Mouse (Mus musculus) stomach, embryonic 16.5 days (tissue): ENCODE measurements around the gene Rac3. TPM values are rescaled to one million over a fixed set of nuclear protein-coding genes. Genes with fewer than 3 reads are reported as not detected.
"Not testable (repeated sequence)": the region's sequence is repeated elsewhere in the genome, so short reads cannot be mapped to it uniquely, and the experiment has no call there.

ENCODE experiments used
- ATAC-seq: fragments of 200-750 bp; cut with Nextera tagmentation; 2 replicates; pipeline ENCODE4 v1.8.0; 2017; ENCODE audit warnings: moderate number of reproducible peaks, moderate TSS enrichment; ENCODE audit not compliant: insufficient read depth, low FRiP score
- H3K27ac ChIP-seq: fragments of 300-500 bp; sonication (generic); 2 replicates; pipeline ENCODE4 v1.5.1; 2014; ENCODE audit warnings: low read length
- H3K27me3 ChIP-seq: fragments of 300-500 bp; sonication (generic); 2 replicates; pipeline ENCODE4 v1.6.1; 2014; ENCODE audit warnings: low read length, control low read depth, mixed read lengths; ENCODE audit not compliant: control insufficient read depth, insufficient read depth
- H3K36me3 ChIP-seq: fragments of 300-500 bp; sonication (generic); 2 replicates; pipeline ENCODE4 v1.6.1; 2014; ENCODE audit warnings: low read length; ENCODE audit not compliant: control insufficient read depth, insufficient read depth
- H3K4me1 ChIP-seq: fragments of 300-500 bp; sonication (generic); 2 replicates; pipeline ENCODE4 v1.6.1; 2014; ENCODE audit warnings: low read length, control low read depth, mixed read lengths; ENCODE audit not compliant: control insufficient read depth, insufficient read depth
- H3K4me2 ChIP-seq: fragments of 300-500 bp; sonication (generic); 2 replicates; pipeline ENCODE4 v1.6.1; 2014; ENCODE audit warnings: low read depth, low read length, mixed read lengths
- H3K4me3 ChIP-seq: fragments of 300-500 bp; sonication (generic); replicated peaks from 2 replicates; pipeline ENCODE4 v1.5.1; 2014; ENCODE audit warnings: mild to moderate bottlenecking, low read length
- H3K9ac ChIP-seq: fragments of 300-500 bp; sonication (generic); 2 replicates; pipeline ENCODE4 v1.6.1; 2014; ENCODE audit warnings: low read length
- H3K9me3 ChIP-seq: fragments of 300-500 bp; sonication (generic); replicated peaks from 2 replicates; pipeline ENCODE4 v1.6.1; 2016; ENCODE audit warnings: low read length, control low read depth; ENCODE audit not compliant: control insufficient read depth
- WGBS: fragments of 180-500 bp; shearing (Covaris S2); extraction: QIAGEN DNeasy Blood & Tissue Kit; methylation state at CpG from one replicate; pipeline ENCODE4 v1.1.7; 2014; 5-methylcytosine and 5-hydroxymethylcytosine counted together
- polyA plus RNA-seq: library from polyadenylated mRNA; unstranded; fragments of >200 nt; fragmentation: Nextera tagmentation; extraction: Ambion mirVana; gene quantifications from 2 replicates; pipeline ENCODE4 v1.2.1, GENCODE M21; 2015

The Rac3 gene
- polyA plus RNA-seq, result 34.6 and 35.3 TPM in 2 replicates

DNA sequence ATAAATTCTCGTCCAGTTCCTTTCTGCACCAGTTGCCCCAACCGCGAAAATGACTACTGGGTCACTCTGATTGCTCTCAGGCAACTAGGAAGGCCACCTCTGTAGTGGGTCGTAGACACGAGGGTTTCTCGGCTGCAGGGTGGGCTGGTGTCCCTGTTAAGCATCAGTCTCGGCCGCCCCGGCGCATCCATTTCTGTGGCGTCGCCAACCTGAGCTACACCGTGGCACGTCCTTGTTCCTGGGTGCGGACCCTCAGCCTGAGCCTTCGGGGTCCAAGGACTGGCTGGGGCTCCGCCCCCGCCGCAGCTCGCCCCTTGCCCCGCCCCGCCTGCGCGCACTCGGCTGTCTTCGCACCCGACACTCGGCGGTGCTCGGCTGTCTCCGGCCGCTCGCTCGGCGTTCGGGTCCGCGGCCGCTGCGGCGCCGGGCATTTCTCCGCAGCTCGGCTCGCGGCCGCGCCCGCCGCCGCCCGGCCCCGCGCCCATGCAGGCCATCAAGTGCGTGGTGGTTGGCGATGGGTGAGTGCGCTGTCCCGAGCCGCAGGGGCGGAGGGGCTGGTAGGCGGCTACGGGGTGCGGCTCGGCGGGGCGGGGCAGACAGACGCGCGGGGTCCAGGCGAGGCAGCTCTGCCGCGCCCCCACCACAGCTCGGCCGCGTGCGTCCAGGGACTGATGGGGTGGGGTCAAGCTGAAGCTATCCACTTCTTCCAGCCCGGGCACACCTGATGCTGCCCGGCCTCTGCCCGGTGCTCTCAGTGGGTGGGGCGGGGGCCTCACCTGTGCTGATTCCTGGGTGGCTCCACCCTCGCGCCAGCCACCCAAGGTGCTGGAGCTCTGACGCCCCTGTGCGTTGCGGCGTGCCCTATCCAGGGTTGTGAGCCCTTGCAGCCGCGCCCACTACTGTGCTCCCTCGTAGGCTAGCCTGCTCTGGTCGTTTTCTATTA, at the start of gene Rac3:
TSS of gene Rac3 (plus strand) at position 347 of the 943 bp plus-strand sequence.
- peak within 1 kb of the TSS; percentile 83 for H3K9ac ChIP-seq
- H3K9me3 ChIP-seq, result no peaks in the 10 kb centered on the region
- H3K4me3 ChIP-seq, result peak within 1 kb of the TSS; percentile 64
- H3K4me1 ChIP-seq, result peaks cover 14% of the 10 kb centered on the region
- H3K27me3 ChIP-seq, result no peaks in the 10 kb centered on the region
- ATAC-seq, result peak; percentile 76
- WGBS, result under 1% methylated on average over 90 of the region's 90 CpGs
- H3K36me3 ChIP-seq, result no peaks in the 10 kb centered on the region; the same call in none of the 2 replicates
- H3K27ac ChIP-seq, result peak within 1 kb of the TSS; percentile 67
- peak within 1 kb of the TSS; percentile 98 for H3K4me2 ChIP-seq

DNA sequence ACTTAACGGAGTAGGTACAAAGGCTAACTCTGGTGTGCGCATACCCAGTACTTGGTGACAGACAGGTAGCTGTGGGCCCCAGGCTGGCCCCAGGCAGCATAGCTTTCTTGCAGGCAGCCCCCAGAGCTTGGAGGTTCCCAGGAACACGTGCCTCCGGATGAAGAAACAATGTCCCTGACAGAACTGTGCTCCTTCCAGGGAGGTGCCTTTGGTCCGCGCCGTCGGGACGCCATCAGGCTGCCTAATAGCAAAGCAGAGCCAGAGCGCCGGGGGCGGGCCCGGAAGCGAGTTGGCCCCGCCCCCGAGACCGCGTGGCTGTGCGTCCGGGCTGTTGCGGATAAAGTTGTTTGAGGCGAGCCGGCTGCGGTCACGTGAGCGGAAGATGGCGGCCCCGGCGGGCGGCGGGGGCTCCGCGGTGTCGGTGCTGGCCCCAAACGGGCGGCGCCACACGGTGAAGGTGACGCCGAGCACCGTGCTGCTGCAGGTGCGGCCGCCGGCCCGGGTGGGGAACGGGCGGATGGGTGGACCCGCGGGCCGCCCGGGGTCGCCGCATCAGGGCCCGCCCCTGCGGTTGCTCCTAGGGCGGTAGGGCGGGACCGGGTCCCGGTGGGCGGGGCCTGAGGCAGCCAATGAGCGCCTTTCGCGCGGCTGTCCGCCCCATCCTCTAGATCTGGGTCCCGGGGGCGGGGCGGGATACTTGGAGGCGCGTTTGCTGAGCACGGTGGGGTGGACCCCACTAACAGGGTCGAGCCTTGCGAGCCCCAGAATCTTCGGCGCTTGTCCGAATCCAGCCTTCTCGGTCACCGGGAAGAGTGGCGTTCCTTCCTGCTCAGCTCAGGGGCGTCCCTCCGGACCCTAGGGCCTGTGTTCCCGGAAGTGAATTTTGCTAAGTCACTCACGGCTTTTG, 48.3 kb upstream of the Rac3 start, which contains the start of gene Aspscr1:
TSS of gene Aspscr1 (plus strand) at position 287 of the 907 bp plus-strand sequence.
- WGBS, result under 1% methylated on average over 80 of the region's 83 CpGs
- Histone ChIP-seq H3K9me3 (no peaks in the 10 kb centered on the region), H3K27ac (peak within 1 kb of the TSS; percentile 91), H3K27me3 (no peaks in the 10 kb centered on the region), H3K36me3 (no peaks in the 10 kb centered on the region), H3K9ac (peak within 1 kb of the TSS; percentile 87), H3K4me2 (peak within 1 kb of the TSS; percentile 99), H3K4me1 (peaks cover 7% of the 10 kb centered on the region), H3K4me3 (peak within 1 kb of the TSS; percentile 77)
- peak; percentile 97 for ATAC-seq

DNA sequence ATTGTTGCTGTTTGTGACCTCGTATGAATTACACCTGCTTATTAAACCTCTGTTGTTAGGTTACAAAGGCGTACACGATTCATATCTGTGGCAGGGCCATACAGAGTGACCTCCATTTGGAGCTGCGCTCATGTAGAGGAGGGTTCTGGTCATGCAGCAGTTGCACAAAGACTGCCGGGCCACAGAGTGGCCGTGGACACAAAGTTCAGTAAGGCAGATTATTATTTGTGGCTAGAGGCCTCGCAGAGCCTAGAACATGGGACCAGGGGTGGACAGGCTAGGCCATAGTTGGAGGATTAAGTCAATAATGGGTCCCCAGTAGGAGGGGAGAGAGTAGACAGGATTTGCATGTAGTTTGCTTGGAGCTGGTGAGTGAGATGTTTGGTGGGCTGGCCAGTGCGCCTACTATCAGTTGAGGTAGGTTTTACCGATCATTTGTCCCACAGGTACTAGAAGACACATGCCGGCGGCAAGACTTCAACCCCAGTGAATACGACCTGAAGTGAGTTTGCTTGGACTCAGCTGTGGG, 47.6 kb upstream of the Rac3 start:
- H3K27ac ChIP-seq, result peak overlapping the region; percentile 91
- peak overlapping the region; percentile 99 for H3K4me2 ChIP-seq
- peak overlapping the region; percentile 77 for H3K4me3 ChIP-seq
- no peaks in the 10 kb centered on the region for H3K9me3 ChIP-seq
- no peaks in the 10 kb centered on the region for H3K27me3 ChIP-seq
- peak overlapping the region; percentile 87 for H3K9ac ChIP-seq
- 34% methylated on average over 12 of the region's 12 CpGs for WGBS
- peaks cover 7% of the 10 kb centered on the region for H3K4me1 ChIP-seq
- no peaks in the 10 kb centered on the region for H3K36me3 ChIP-seq
- ATAC-seq, result 0 out of 2 replicates have a peak, but pooled peaks have one; percentile 1

DNA sequence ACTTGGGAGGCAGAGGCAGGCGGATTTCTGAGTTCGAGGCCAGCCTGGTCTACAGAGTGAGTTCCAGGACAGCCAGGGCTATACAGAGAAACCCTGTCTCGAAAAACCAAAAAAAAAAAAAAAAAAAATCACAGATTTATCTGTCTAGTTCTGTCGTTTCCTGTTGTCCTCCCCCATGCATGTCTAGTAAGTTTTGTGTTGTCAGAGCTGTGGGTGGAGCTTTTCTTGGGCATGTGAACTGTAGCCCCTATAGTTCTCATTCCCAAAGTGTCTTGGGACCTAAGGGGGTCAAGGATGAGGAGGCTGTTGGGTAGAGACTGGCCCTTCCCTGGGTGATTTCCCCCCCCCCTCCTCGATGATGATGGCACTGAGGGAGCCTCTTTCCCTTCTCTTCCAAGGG, 45.4 kb upstream of the Rac3 start:
- ATAC-seq, H3K27ac ChIP-seq, H3K4me2 ChIP-seq, H3K36me3 ChIP-seq, H3K27me3 ChIP-seq, H3K4me1 ChIP-seq, H3K9ac ChIP-seq, H3K9me3 ChIP-seq, H3K4me3 ChIP-seq: not testable (repeated sequence)
- 87% methylated on average over 3 of the region's 5 CpGs for WGBS

DNA sequence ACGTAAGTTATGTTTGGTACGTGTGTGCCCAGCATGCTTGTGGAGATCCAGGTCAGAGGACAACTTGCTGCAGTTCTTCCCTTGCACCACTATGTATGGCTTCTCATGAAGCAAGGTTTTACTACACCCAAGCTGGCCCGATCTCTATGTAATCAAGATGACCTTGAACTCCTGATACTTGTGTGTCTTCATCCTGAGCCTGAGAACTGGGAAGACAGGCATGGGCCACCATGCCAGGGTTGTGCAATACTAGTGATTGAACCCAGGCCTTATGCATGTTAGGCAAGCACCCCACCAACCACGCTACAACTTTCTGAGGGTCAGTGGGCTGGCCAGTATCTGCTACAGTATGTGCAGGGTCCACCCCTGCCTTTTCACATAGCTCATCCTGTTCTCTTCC, 44.3 kb upstream of the Rac3 start:
- WGBS, result 81% methylated on average over 4 of the region's 4 CpGs
- no peak for ATAC-seq

DNA sequence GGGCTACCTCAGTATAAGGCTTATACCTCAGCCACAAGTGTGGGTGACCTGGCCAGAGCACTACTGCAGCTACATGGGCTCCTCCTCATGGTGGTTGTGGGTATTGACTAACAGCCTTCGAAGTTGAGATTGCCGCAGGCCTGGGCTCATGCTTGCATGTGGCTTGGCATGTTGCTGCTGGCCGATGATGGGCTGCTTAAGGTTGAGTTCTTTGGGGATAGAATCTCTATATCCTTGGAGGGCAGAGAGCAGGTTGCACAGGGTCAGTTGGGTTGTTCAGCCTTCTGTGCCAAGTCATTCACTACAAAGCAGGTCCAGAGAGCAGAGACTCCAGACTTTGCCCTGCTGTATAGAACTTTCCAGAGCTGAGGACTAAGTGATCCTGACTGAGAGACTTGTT, 41.4 kb upstream of the Rac3 start:
- 0 out of 2 replicates have a peak, but pooled peaks have one; percentile 31 for ATAC-seq
- no peak overlapping the region for H3K4me3 ChIP-seq
- no peaks in the 10 kb centered on the region; the same call in 1 of the 2 replicates for H3K36me3 ChIP-seq
- 75% methylated on average over 3 of the region's 3 CpGs for WGBS
- no peaks in the 10 kb centered on the region for H3K4me1 ChIP-seq
- no peak overlapping the region for H3K9ac ChIP-seq
- H3K4me2 ChIP-seq, result no peak overlapping the region
- no peaks in the 10 kb centered on the region for H3K27me3 ChIP-seq
- H3K27ac ChIP-seq, result no peak overlapping the region
- H3K9me3 ChIP-seq, result no peaks in the 10 kb centered on the region

More for the DNA sequence above, 44.3 kb upstream of the Rac3 start:
- Histone ChIP-seq H3K4me1 (peaks cover 7% of the 10 kb centered on the region), H3K9ac (no peak overlapping the region), H3K27me3 (no peaks in the 10 kb centered on the region), H3K9me3 (no peaks in the 10 kb centered on the region), H3K36me3 (no peaks in the 10 kb centered on the region; the same call in 1 of the 2 replicates), H3K4me2 (no peak overlapping the region), H3K27ac (no peak overlapping the region), H3K4me3 (no peak overlapping the region)

DNA sequence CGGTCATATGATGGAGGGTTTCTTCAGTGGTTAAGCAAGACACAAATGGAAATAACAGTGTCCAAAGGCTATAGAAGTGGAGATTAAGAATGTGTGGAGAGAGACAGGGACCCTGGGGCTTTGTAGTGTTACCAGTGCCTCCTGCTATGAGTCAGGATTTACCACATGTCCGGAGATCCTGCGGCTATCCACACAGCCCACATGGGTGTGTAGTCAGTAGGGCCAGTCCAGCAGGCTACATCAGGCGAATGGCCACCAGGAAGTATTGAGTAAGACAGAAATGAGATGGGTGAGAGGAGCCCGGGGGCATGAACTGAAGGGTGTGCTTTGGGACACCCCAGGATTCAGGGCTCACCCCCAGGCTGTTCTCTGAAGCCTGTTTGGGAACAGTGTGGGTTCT, 38.6 kb upstream of the Rac3 start:
- no peaks in the 10 kb centered on the region; the same call in 1 of the 2 replicates for H3K36me3 ChIP-seq
- H3K9me3 ChIP-seq, result no peaks in the 10 kb centered on the region
- no peak overlapping the region for H3K4me2 ChIP-seq
- no peak overlapping the region for H3K27ac ChIP-seq
- no peak overlapping the region for H3K4me3 ChIP-seq
- peaks cover 14% of the 10 kb centered on the region for H3K4me1 ChIP-seq
- no peaks in the 10 kb centered on the region for H3K27me3 ChIP-seq
- no peak overlapping the region for H3K9ac ChIP-seq
- ATAC-seq, result no peak
- 93% methylated on average over 5 of the region's 5 CpGs for WGBS

DNA sequence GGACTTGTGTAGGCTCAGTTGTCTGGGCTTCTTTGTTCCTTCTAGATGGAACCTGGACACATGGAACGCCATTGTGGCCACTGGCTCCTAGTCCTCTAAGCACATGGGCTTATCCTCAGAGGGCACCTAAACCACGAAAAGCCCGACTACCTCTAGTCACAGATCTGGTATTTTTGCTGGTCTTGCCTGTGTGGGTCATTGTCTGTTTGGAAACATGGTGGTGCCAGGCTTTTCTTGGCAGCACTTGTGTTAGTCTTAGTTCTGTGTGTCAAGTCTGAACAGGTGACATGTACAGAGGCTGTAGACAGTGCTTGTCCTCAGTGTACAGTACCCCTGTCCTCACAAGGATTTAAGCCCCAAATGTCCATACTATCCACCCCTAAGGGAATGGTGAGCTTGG, 37.7 kb upstream of the Rac3 start:
- H3K36me3 ChIP-seq, result peaks cover 2% of the 10 kb centered on the region; the same call in 1 of the 2 replicates
- WGBS, result 90% methylated on average over 3 of the region's 3 CpGs
- H3K27ac ChIP-seq, result no peak overlapping the region
- H3K9ac ChIP-seq, result no peak overlapping the region
- no peak overlapping the region for H3K4me2 ChIP-seq
- peaks cover 14% of the 10 kb centered on the region for H3K4me1 ChIP-seq
- no peaks in the 10 kb centered on the region for H3K9me3 ChIP-seq
- H3K27me3 ChIP-seq, result no peaks in the 10 kb centered on the region
- H3K4me3 ChIP-seq, result no peak overlapping the region
- ATAC-seq, result no peak
